Mouse (Mus musculus): ENCODE data around the gene Ky.

- TF ChIP-seq POLR2A (IDR thresholded peaks at IDR 0.05; ENCODE audit: low read depth, low read length) (no peak), CTCF (IDR thresholded peaks at IDR 0.05; ENCODE audit: extremely low read depth, insufficient read length, insufficient replicate concordance, low read depth, low read length) (no peak)
Observed at GRCm38 (mm10) chr9:102531051-102531892, 25.7 kb downstream of the Ky start.

Data from small intestine, adult 2 months (tissue).